Mouse (Mus musculus) stomach, embryonic 14.5 days (tissue): Measurements from ENCODE around the gene Amn1. TPM values are rescaled to one million over a fixed set of nuclear protein-coding genes. Genes with fewer than 3 reads are reported as not detected.
"Not testable (repeated sequence)": the region's sequence is repeated elsewhere in the genome, so short reads cannot be mapped to it uniquely, and the experiment has no call there.

ENCODE experiments used
- ATAC-seq: fragments of 200-750 bp; cut with Nextera tagmentation; 2 replicates; pipeline ENCODE4 v1.8.0; 2017; ENCODE audit warnings: low read depth, moderate TSS enrichment; ENCODE audit not compliant: insufficient number of reproducible peaks, insufficient read depth, low FRiP score
- H3K27ac ChIP-seq: fragments of 300-500 bp; sonication (generic); 2 replicates; pipeline ENCODE4 v1.5.1; 2014; ENCODE audit warnings: mild to moderate bottlenecking, low read length, moderate library complexity, mixed read lengths
- H3K27me3 ChIP-seq: fragments of 300-500 bp; sonication (generic); 2 replicates; pipeline ENCODE4 v1.6.1; 2014; ENCODE audit warnings: low read length, control low read depth, mixed read lengths; ENCODE audit not compliant: control insufficient read depth, insufficient read depth
- H3K36me3 ChIP-seq: fragments of 300-500 bp; sonication (generic); 2 replicates; pipeline ENCODE4 v1.6.1; 2014; ENCODE audit warnings: mild to moderate bottlenecking, control low read depth, low read length, moderate library complexity, mixed read lengths; ENCODE audit not compliant: control insufficient read depth, insufficient read depth
- H3K4me1 ChIP-seq: fragments of 300-500 bp; sonication (generic); 2 replicates; pipeline ENCODE4 v1.6.1; 2014; ENCODE audit warnings: low read length, control low read depth, mixed read lengths; ENCODE audit not compliant: control insufficient read depth, insufficient read depth
- H3K4me2 ChIP-seq: fragments of 300-500 bp; sonication (generic); replicated peaks from 2 replicates; pipeline ENCODE4 v1.6.1; 2014; ENCODE audit warnings: low read depth, low read length, control low read depth
- H3K4me3 ChIP-seq: fragments of 300-500 bp; sonication (generic); 2 replicates; pipeline ENCODE4 v1.5.1; 2014; ENCODE audit warnings: low read depth, low read length, control low read depth
- H3K9ac ChIP-seq: fragments of 300-500 bp; sonication (generic); replicated peaks from 2 replicates; pipeline ENCODE4 v1.6.1; 2014; ENCODE audit warnings: low read depth, mild to moderate bottlenecking, control low read depth, low read length, moderate library complexity, mixed read lengths
- H3K9me3 ChIP-seq: fragments of 300-500 bp; sonication (generic); 2 replicates; pipeline ENCODE4 v1.6.1; 2016; ENCODE audit warnings: low read depth, low read length, control low read depth; ENCODE audit not compliant: control insufficient read depth
- WGBS: fragments of 180-500 bp; shearing (Covaris S2); extraction: QIAGEN DNeasy Blood & Tissue Kit; methylation state at CpG from one replicate; pipeline ENCODE4 v1.1.7; 2014; 5-methylcytosine and 5-hydroxymethylcytosine counted together
- polyA plus RNA-seq: library from polyadenylated mRNA; unstranded; fragments of >200 nt; fragmentation: Nextera tagmentation; extraction: Ambion mirVana; gene quantifications from 2 replicates; pipeline ENCODE4 v1.2.1, GENCODE M21; 2014

Amn1 gene
- polyA plus RNA-seq, 1 experiment from 2014 or later: 37.0 TPM

- not testable (repeated sequence) for H3K27ac ChIP-seq, H3K4me3 ChIP-seq, H3K27me3 ChIP-seq, ATAC-seq, H3K4me2 ChIP-seq, H3K9me3 ChIP-seq, H3K4me1 ChIP-seq, H3K9ac ChIP-seq
- H3K36me3 ChIP-seq: peaks cover 19% of the 10 kb centered on the region
- WGBS: 92% methylated on average over 4 of the region's 4 CpGs
Measured at GRCm38 (mm10) chr6:149169965-149170364, 18.5 kb downstream of the Amn1 start.

GRCm38 (mm10) chr6:149168436-149168835 lies 20.1 kb downstream of the Amn1 start:
- no peak overlapping the region for H3K4me2 ChIP-seq
- H3K27me3 ChIP-seq: no peaks in the 10 kb centered on the region
- WGBS: 92% methylated on average over 2 of the region's 2 CpGs
- H3K27ac ChIP-seq: no peak overlapping the region
- H3K9ac ChIP-seq: no peak overlapping the region
- no peaks in the 10 kb centered on the region for H3K4me1 ChIP-seq
- no peak overlapping the region for H3K4me3 ChIP-seq
- no peak for ATAC-seq
- no peaks in the 10 kb centered on the region for H3K9me3 ChIP-seq
- H3K36me3 ChIP-seq: peaks cover 19% of the 10 kb centered on the region

GRCm38 (mm10) chr6:149167672-149168071 lies 20.8 kb downstream of the Amn1 start:
- Histone ChIP-seq H3K9me3 (no peaks in the 10 kb centered on the region), H3K27ac (no peak overlapping the region), H3K4me1 (no peaks in the 10 kb centered on the region), H3K27me3 (no peaks in the 10 kb centered on the region), H3K4me2 (no peak overlapping the region), H3K9ac (no peak overlapping the region), H3K4me3 (no peak overlapping the region), H3K36me3 (peaks cover 19% of the 10 kb centered on the region)
- no peak for ATAC-seq
- WGBS: 90% methylated on average over 1 of the region's 1 CpGs

GRCm38 (mm10) chr6:149167038-149167437 lies 21.5 kb downstream of the Amn1 start:
- not testable (repeated sequence) for H3K9ac ChIP-seq, H3K27me3 ChIP-seq, ATAC-seq, H3K4me2 ChIP-seq, H3K4me1 ChIP-seq, H3K27ac ChIP-seq, H3K4me3 ChIP-seq, H3K9me3 ChIP-seq
- H3K36me3 ChIP-seq: peaks cover 19% of the 10 kb centered on the region
- WGBS: 69% methylated on average over 2 of the region's 4 CpGs

- peaks cover 2% of the 10 kb centered on the region; the same call in 1 of the 2 replicates for H3K36me3 ChIP-seq
- H3K4me1 ChIP-seq: peaks cover 4% of the 10 kb centered on the region; the same call in 1 of the 2 replicates
- no peak overlapping the region for H3K4me2 ChIP-seq
- WGBS: 28% methylated on average over 3 of the region's 3 CpGs
- H3K9ac ChIP-seq: no peak overlapping the region
- peak; percentile 50 for ATAC-seq
- no peaks in the 10 kb centered on the region for H3K27me3 ChIP-seq
- no peak overlapping the region for H3K4me3 ChIP-seq
- H3K27ac ChIP-seq: peak overlapping the region; percentile 58
- no peaks in the 10 kb centered on the region for H3K9me3 ChIP-seq
Measured at GRCm38 (mm10) chr6:149155031-149155841, 33.3 kb downstream of the Amn1 start.

GRCm38 (mm10) chr6:149154116-149155030 lies 34.1 kb downstream of the Amn1 start:
- H3K27ac ChIP-seq: peak overlapping the region; percentile 58
- peaks cover 4% of the 10 kb centered on the region; the same call in 1 of the 2 replicates for H3K4me1 ChIP-seq
- no peaks in the 10 kb centered on the region for H3K27me3 ChIP-seq
- peaks cover 2% of the 10 kb centered on the region; the same call in 1 of the 2 replicates for H3K36me3 ChIP-seq
- no peak overlapping the region for H3K9ac ChIP-seq
- peak; percentile 35; the same call in 1 of the 2 replicates for ATAC-seq
- H3K9me3 ChIP-seq: no peaks in the 10 kb centered on the region
- H3K4me3 ChIP-seq: no peak overlapping the region
- WGBS: 13% methylated on average over 8 of the region's 8 CpGs
- no peak overlapping the region for H3K4me2 ChIP-seq

- Histone ChIP-seq H3K27ac (peak overlapping the region; percentile 58; the same call in 1 of the 2 replicates), H3K9ac (no peak overlapping the region), H3K4me3 (no peak overlapping the region), H3K27me3 (no peaks in the 10 kb centered on the region), H3K36me3 (peaks cover 2% of the 10 kb centered on the region; the same call in 1 of the 2 replicates), H3K4me2 (no peak overlapping the region), H3K9me3 (no peaks in the 10 kb centered on the region), H3K4me1 (peaks cover 4% of the 10 kb centered on the region; the same call in 1 of the 2 replicates)
- WGBS: 35% methylated on average over 6 of the region's 6 CpGs
- no peak for ATAC-seq
Measured at GRCm38 (mm10) chr6:149153473-149154115, 34.9 kb downstream of the Amn1 start.

- no peaks in the 10 kb centered on the region for H3K27me3 ChIP-seq
- no peaks in the 10 kb centered on the region for H3K9me3 ChIP-seq
- H3K4me1 ChIP-seq: peaks cover 4% of the 10 kb centered on the region; the same call in 1 of the 2 replicates
- H3K27ac ChIP-seq: no peak overlapping the region
- H3K36me3 ChIP-seq: peaks cover 2% of the 10 kb centered on the region; the same call in 1 of the 2 replicates
- no peak for ATAC-seq
- no peak overlapping the region for H3K9ac ChIP-seq
- 88% methylated on average over 2 of the region's 2 CpGs for WGBS
- no peak overlapping the region for H3K4me2 ChIP-seq
- H3K4me3 ChIP-seq: no peak overlapping the region
Measured at GRCm38 (mm10) chr6:149152119-149152518, 36.4 kb downstream of the Amn1 start.
